ENCODE assay signal across 9 mouse cellular contexts in the genomic region with DNA sequence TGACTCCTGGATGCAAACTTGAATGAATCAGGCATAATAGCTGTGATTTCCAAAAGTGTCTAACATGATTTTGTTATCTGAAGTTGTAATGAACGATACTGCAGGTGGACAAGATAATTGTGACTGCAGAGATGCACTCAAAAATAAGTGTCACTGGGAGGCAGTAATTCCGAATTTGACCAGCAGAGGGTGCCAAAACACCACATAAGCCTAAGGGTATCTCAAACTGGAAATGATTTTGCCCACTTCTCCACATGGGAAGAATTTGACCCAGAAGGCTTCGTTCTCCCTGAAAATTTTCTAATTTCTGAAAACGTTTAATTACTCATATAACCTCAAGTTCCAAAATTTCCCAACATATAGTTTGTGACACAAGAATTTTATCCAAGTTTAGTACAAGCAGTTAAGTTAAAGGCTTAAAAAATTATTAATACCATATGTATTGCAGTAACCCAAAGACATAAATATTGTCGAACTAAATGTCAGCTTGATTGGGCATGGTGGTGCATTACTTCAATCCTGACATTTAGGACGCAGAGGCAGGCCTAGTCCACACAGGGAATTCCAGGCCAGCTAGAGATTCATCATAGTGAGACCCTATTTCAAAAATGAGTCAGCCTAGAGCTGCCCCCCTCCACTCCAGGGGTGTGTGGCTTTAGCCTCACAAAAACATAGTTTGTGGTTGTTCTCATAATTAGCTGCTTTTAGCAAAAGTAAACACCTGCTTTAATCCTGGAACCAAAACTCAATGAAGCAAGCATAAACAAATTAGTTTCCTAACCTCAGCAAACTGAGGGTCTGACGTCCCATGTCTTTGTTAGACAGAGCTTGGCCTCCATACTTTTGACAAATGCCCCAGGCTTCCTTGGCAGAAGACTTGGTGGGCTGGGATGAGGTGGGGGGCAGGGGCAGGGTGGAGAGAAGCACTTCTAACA. TPM values are rescaled to one million over a fixed set of nuclear protein-coding genes. Genes with fewer than 3 reads are reported as not detected.
DNase-seq lines count a peak whose midpoint lies in the region; ATAC-seq and TF ChIP-seq lines count a peak whose summit lies in the region.
"Had no signal": no experiment of that assay in that cellular context is flagged by ENCODE, and none has a peak within 500 bp of the region (broad histone marks: within the 10 kb centered on the region; RNA-seq: fewer than 3 reads in every experiment).

No protein-coding gene starts in this region.

- TF ChIP-seq CTCF in kidney, postnatal 0 days (IDR thresholded peaks at IDR 0.05; ENCODE audit: low read depth) = peak; percentile 99
- peak; percentile 64 for TF ChIP-seq CTCF in lung, adult 2 months (IDR thresholded peaks at IDR 0.05; ENCODE audit: insufficient read depth, low read length)

- H3K9me3 ChIP-seq in midbrain, embryonic 11.5 days (ENCODE audit: control insufficient read depth, low read length) = no peaks in the 10 kb centered on the region
- H3K9me3 ChIP-seq in midbrain, embryonic 13.5 days = no peaks in the 10 kb centered on the region
- H3K9me3 ChIP-seq in embryonic facial prominence, embryonic 14.5 days (ENCODE audit: control insufficient read depth, low read length) = no peaks in the 10 kb centered on the region
- H3K9me3 ChIP-seq in kidney, postnatal 0 days (replicated peaks; ENCODE audit: low read length) = no peaks in the 10 kb centered on the region
- H3K9me3 ChIP-seq: heart, embryonic 13.5 days had no signal

- no peak overlapping the region for H3K4me2 ChIP-seq in midbrain, embryonic 11.5 days
- H3K4me2 ChIP-seq in midbrain, embryonic 13.5 days (replicated peaks) = no peak overlapping the region
- H3K4me2 ChIP-seq in embryonic facial prominence, embryonic 14.5 days (ENCODE audit: low read depth, low read length) = no peak overlapping the region
- H3K4me2 ChIP-seq in kidney, postnatal 0 days (ENCODE audit: low read length) = no peak overlapping the region
- H3K4me2 ChIP-seq: heart, embryonic 13.5 days had no signal

- H3K4me3 ChIP-seq in midbrain, embryonic 11.5 days (ENCODE audit: low read depth, low read length) = no peak overlapping the region
- no peak overlapping the region for H3K4me3 ChIP-seq in midbrain, embryonic 13.5 days (replicated peaks)
- no peak overlapping the region for H3K4me3 ChIP-seq in embryonic facial prominence, embryonic 14.5 days (ENCODE audit: low read depth, low read length)
- H3K4me3 ChIP-seq in kidney, postnatal 0 days (replicated peaks; ENCODE audit: low read depth, low read length) = no peak overlapping the region
- H3K4me3 ChIP-seq in lung, adult 2 months (replicated peaks; ENCODE audit: extremely low read depth, low read depth, low read length) = no peak overlapping the region
- H3K4me3 ChIP-seq: heart, embryonic 13.5 days had no signal

- no peaks in the 10 kb centered on the region for H3K27me3 ChIP-seq in midbrain, embryonic 11.5 days (ENCODE audit: control insufficient read depth, insufficient read depth, low read length)
- H3K27me3 ChIP-seq in midbrain, embryonic 13.5 days = peaks cover 12% of the 10 kb centered on the region
- 0 out of 2 replicates have a peak, but pooled peaks cover 4% of the 10 kb centered on the region for H3K27me3 ChIP-seq in embryonic facial prominence, embryonic 14.5 days (replicated peaks; ENCODE audit: control insufficient read depth, insufficient read depth, low read length)
- no peaks in the 10 kb centered on the region for H3K27me3 ChIP-seq in kidney, postnatal 0 days (ENCODE audit: insufficient read depth, low read length)

- 28% methylated on average over 7 of the region's 7 CpGs for WGBS in midbrain, embryonic 11.5 days
- WGBS in midbrain, embryonic 13.5 days = 25% methylated on average over 7 of the region's 7 CpGs
- 22% methylated on average over 7 of the region's 7 CpGs for WGBS in embryonic facial prominence, embryonic 14.5 days
- 26% methylated on average over 7 of the region's 7 CpGs for WGBS in kidney, postnatal 0 days
- WGBS in lung, adult 2 months = 25% methylated on average over 7 of the region's 7 CpGs

- H3K27ac ChIP-seq in midbrain, embryonic 11.5 days (ENCODE audit: low read depth, low read length) = no peak overlapping the region
- no peak overlapping the region for H3K27ac ChIP-seq in midbrain, embryonic 13.5 days
- no peak overlapping the region; the same call in 1 of the 2 replicates for H3K27ac ChIP-seq in embryonic facial prominence, embryonic 14.5 days (replicated peaks; ENCODE audit: low read depth, low read length)
- no peak overlapping the region for H3K27ac ChIP-seq in kidney, postnatal 0 days
- H3K27ac ChIP-seq: heart, embryonic 13.5 days had no signal

- no peak for TF ChIP-seq POLR2A in lung, adult 2 months (IDR thresholded peaks at IDR 0.05; ENCODE audit: borderline replicate concordance, extremely low read depth, low read depth, low read length)

- peak; percentile 45; the same call in 1 of the 2 replicates for ATAC-seq in midbrain, embryonic 11.5 days (ENCODE audit: low FRiP score)
- no peak for ATAC-seq in midbrain, embryonic 13.5 days
- ATAC-seq in embryonic facial prominence, embryonic 14.5 days (ENCODE audit: low read depth) = peak; percentile 42; the same call in 1 of the 2 replicates
- no peak for ATAC-seq in kidney, postnatal 0 days (replicated peaks; ENCODE audit: low FRiP score, low read depth)
- no peak for ATAC-seq in inflammation-experienced regulatory T-cells, adult 6 months

- peak; percentile 99 for DNase-seq in midbrain, embryonic 11.5 days (ENCODE audit: low spot score, missing footprints)
- peak; percentile 76 for DNase-seq in adrenal gland, postnatal 10 days
- peak; percentile 77 for DNase-seq in embryonic facial prominence, embryonic 14.5 days (ENCODE audit: low spot score)
- peak; percentile 79 for DNase-seq in kidney, postnatal 0 days (ENCODE audit: low spot score)
- DNase-seq in lung, adult 2 months = peak; percentile 59
- DNase-seq in right cerebral cortex, adult 18-20 months = peak; percentile 42

- H3K9ac ChIP-seq in midbrain, embryonic 11.5 days (ENCODE audit: low read length) = peak overlapping the region; percentile 10; the same call in 1 of the 2 replicates
- H3K9ac ChIP-seq in midbrain, embryonic 13.5 days (replicated peaks) = no peak overlapping the region
- H3K9ac ChIP-seq in embryonic facial prominence, embryonic 14.5 days (ENCODE audit: low read depth, low read length) = no peak overlapping the region
- no peak overlapping the region for H3K9ac ChIP-seq in kidney, postnatal 0 days (ENCODE audit: low read depth, low read length)

- H3K4me1 ChIP-seq in midbrain, embryonic 11.5 days (ENCODE audit: control insufficient read depth, insufficient read depth, low read length) = no peaks in the 10 kb centered on the region
- H3K4me1 ChIP-seq in midbrain, embryonic 13.5 days (replicated peaks) = 0 out of 2 replicates have a peak, but pooled peaks cover 3% of the 10 kb centered on the region
- peaks cover 23% of the 10 kb centered on the region for H3K4me1 ChIP-seq in embryonic facial prominence, embryonic 14.5 days (ENCODE audit: control insufficient read depth, insufficient read depth, low read length)
- no peaks in the 10 kb centered on the region for H3K4me1 ChIP-seq in kidney, postnatal 0 days (replicated peaks; ENCODE audit: insufficient read depth, low read length)
- peaks cover 20% of the 10 kb centered on the region for H3K4me1 ChIP-seq in lung, adult 2 months (ENCODE audit: control insufficient read depth, insufficient read depth, low read length)

- no peaks in the 10 kb centered on the region for H3K36me3 ChIP-seq in midbrain, embryonic 11.5 days (ENCODE audit: control insufficient read depth, insufficient read depth, low read length)
- no peaks in the 10 kb centered on the region for H3K36me3 ChIP-seq in midbrain, embryonic 13.5 days
- H3K36me3 ChIP-seq in embryonic facial prominence, embryonic 14.5 days (ENCODE audit: control insufficient read depth, insufficient read depth, low read length) = no peaks in the 10 kb centered on the region
- no peaks in the 10 kb centered on the region for H3K36me3 ChIP-seq in kidney, postnatal 0 days (ENCODE audit: insufficient read depth, low read length)

RNA-seq across cellular contexts. Expression of gene Pxdc1, which starts 10.1 kb away (rescaled TPM):
- 7.0 and 7.4 TPM in 2 replicates for polyA plus RNA-seq in midbrain, embryonic 11.5 days (2014; fragmentation: Nextera tagmentation; extraction: Ambion mirVana)
- 7.8 and 8.3 TPM in 2 replicates for polyA plus RNA-seq in midbrain, embryonic 13.5 days (2015; fragmentation: Nextera tagmentation; extraction: Ambion mirVana)
- total RNA-seq in adrenal gland, postnatal 10 days (2021) = 10 to 100 TPM; 10.8 to 17.8 TPM
- polyA plus RNA-seq in embryonic facial prominence, embryonic 14.5 days (2014; fragmentation: Nextera tagmentation; extraction: Ambion mirVana) = 31.0 and 33.5 TPM in 2 replicates
- 12.2 and 12.4 TPM in 2 replicates for polyA plus RNA-seq in kidney, postnatal 0 days (2015; fragmentation: Nextera tagmentation; extraction: Ambion mirVana)
- 131 and 170 TPM in 2 replicates for polyA plus RNA-seq in lung, adult 2 months (2012; rRNA removed)
- polyA plus RNA-seq in inflammation-experienced regulatory T-cells, adult 6 months (2017; shearing (Covaris generic)) = under 1 TPM in 2 of 3 experiments, not detected in 1; 0.31 to 0.71 TPM

Comparison
In these comparisons a context has a peak if more than half of its experiments do, and no peak if none do; other contexts are left out.
1. ATAC-seq: peak in midbrain, embryonic 11.5 days (single experiment) and embryonic facial prominence, embryonic 14.5 days (single experiment); none in midbrain, embryonic 13.5 days (single experiment), kidney, postnatal 0 days (single experiment) and inflammation-experienced regulatory T-cells, adult 6 months (single experiment).
2. DNase-seq: peak in every context shown above with its lines; median percentile 99 in midbrain, embryonic 11.5 days; 79 in kidney, postnatal 0 days; 77 in embryonic facial prominence, embryonic 14.5 days; 76 in adrenal gland, postnatal 10 days; 59 in lung, adult 2 months; 42 in right cerebral cortex, adult 18-20 months.